Mouse (Mus musculus): ENCODE results near the gene Faf1. TPM values are rescaled to one million over a fixed set of nuclear protein-coding genes. Genes with fewer than 3 reads are reported as not detected.
"Not testable (repeated sequence)": the region's sequence is repeated elsewhere in the genome, so short reads cannot be mapped to it uniquely, and the experiment has no call there.

Gene Faf1
- polyA plus RNA-seq, 1 experiment from 2014 or later = 18.5 TPM

- no peaks in the 10 kb centered on the region for H3K36me3 ChIP-seq (ENCODE audit: control insufficient read depth, insufficient read depth)
- no peak overlapping the region for H3K4me2 ChIP-seq (ENCODE audit: low read depth, low read length)
- no peak overlapping the region for H3K4me3 ChIP-seq (ENCODE audit: low read length)
- H3K9me3 ChIP-seq (replicated peaks; ENCODE audit: control insufficient read depth, low read length) = no peaks in the 10 kb centered on the region
- H3K9ac ChIP-seq (ENCODE audit: low read length) = no peak overlapping the region
- H3K4me1 ChIP-seq (ENCODE audit: control insufficient read depth, insufficient read depth, low read length) = peaks cover 5% of the 10 kb centered on the region
- no peak overlapping the region for H3K27ac ChIP-seq (ENCODE audit: low read length)
- 77% methylated on average over 1 of the region's 1 CpGs for WGBS
- no peak for ATAC-seq (replicated peaks; ENCODE audit: extremely low read depth, insufficient read depth, low FRiP score)
- no peaks in the 10 kb centered on the region for H3K27me3 ChIP-seq (ENCODE audit: control insufficient read depth, insufficient read depth, low read length)
Observed at GRCm38 (mm10) chr4:109671941-109672340, 4.4 kb upstream of the Faf1 start.

GRCm38 (mm10) chr4:109674097-109674496 lies 2.3 kb upstream of the Faf1 start:
- ATAC-seq (replicated peaks; ENCODE audit: extremely low read depth, insufficient read depth, low FRiP score) = no peak
- H3K27ac ChIP-seq (ENCODE audit: low read length) = no peak overlapping the region
- 77% methylated on average over 2 of the region's 2 CpGs for WGBS
- no peak overlapping the region for H3K4me2 ChIP-seq (ENCODE audit: low read depth, low read length)
- no peaks in the 10 kb centered on the region for H3K36me3 ChIP-seq (ENCODE audit: control insufficient read depth, insufficient read depth)
- H3K27me3 ChIP-seq (ENCODE audit: control insufficient read depth, insufficient read depth, low read length) = no peaks in the 10 kb centered on the region
- H3K9ac ChIP-seq (ENCODE audit: low read length) = no peak overlapping the region
- no peak overlapping the region for H3K4me3 ChIP-seq (ENCODE audit: low read length)
- no peaks in the 10 kb centered on the region for H3K9me3 ChIP-seq (replicated peaks; ENCODE audit: control insufficient read depth, low read length)
- H3K4me1 ChIP-seq (ENCODE audit: control insufficient read depth, insufficient read depth, low read length) = 0 out of 2 replicates have a peak, but pooled peaks cover 3% of the 10 kb centered on the region

GRCm38 (mm10) chr4:109677221-109677620 lies 833 bp downstream of the Faf1 start:
- Histone ChIP-seq H3K27ac (ENCODE audit: low read length) (peak overlapping the region; percentile 99), H3K9me3 (replicated peaks; ENCODE audit: control insufficient read depth, low read length) (no peaks in the 10 kb centered on the region), H3K4me2 (ENCODE audit: low read depth, low read length) (peak overlapping the region; percentile 83), H3K36me3 (ENCODE audit: control insufficient read depth, insufficient read depth) (no peaks in the 10 kb centered on the region), H3K4me1 (ENCODE audit: control insufficient read depth, insufficient read depth, low read length) (0 out of 2 replicates have a peak, but pooled peaks cover 3% of the 10 kb centered on the region), H3K4me3 (ENCODE audit: low read length) (peak overlapping the region; percentile 93), H3K27me3 (ENCODE audit: control insufficient read depth, insufficient read depth, low read length) (no peaks in the 10 kb centered on the region), H3K9ac (ENCODE audit: low read length) (peak overlapping the region; percentile 85)
- no peak for ATAC-seq (replicated peaks; ENCODE audit: extremely low read depth, insufficient read depth, low FRiP score)
- WGBS = 0% methylated on average over 3 of the region's 3 CpGs

DNA sequence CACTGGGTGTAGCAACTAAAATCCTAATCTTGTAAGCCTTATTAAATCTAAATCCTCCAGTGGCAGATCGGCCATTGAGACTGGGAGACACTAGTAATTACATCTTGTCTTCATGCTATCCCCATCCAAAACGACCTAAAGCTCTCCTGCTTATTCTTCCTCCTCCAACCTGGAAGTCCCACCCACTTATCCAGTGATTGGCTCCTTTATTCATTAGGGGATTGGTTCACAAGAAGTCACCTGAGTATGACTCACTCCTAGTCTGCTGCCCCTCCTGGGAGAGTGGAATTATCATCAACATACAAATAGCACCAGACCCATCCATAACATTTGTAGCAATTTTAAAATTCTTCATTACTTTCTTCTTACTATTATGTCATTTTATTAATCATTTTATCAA lies 7.2 kb downstream of the Faf1 start:
- Histone ChIP-seq H3K27me3 (ENCODE audit: control insufficient read depth, insufficient read depth, low read length) (no peaks in the 10 kb centered on the region), H3K27ac (ENCODE audit: low read length) (no peak overlapping the region), H3K36me3 (ENCODE audit: control insufficient read depth, insufficient read depth) (0 out of 2 replicates have a peak, but pooled peaks cover 5% of the 10 kb centered on the region), H3K4me3 (ENCODE audit: low read length) (no peak overlapping the region), H3K9me3 (replicated peaks; ENCODE audit: control insufficient read depth, low read length) (no peaks in the 10 kb centered on the region), H3K4me1 (ENCODE audit: control insufficient read depth, insufficient read depth, low read length) (no peaks in the 10 kb centered on the region), H3K9ac (ENCODE audit: low read length) (no peak overlapping the region), H3K4me2 (ENCODE audit: low read depth, low read length) (no peak overlapping the region)
- 66% methylated on average over 2 of the region's 2 CpGs for WGBS
- ATAC-seq (replicated peaks; ENCODE audit: extremely low read depth, insufficient read depth, low FRiP score) = no peak

DNA sequence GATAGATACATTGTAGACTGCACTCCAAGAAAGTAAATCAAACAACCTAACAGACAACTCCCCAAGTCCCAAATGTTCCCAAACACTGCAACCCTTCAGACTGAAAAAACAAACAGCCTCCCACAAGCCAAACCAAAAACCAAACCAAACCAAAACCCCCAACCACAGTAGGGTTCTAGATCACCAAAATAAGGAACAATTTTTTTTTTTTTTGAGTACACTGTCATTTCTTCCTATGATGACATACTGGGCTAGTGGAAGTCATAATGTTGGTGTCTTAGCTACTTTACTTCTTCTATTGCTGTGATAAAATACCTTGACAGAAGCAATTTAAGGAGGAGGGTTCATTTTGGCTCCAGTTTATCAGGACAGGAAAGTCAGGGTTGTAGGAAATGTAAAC lies 16.3 kb downstream of the Faf1 start:
- no peak overlapping the region for H3K4me3 ChIP-seq (ENCODE audit: low read length)
- no peak for ATAC-seq (replicated peaks; ENCODE audit: extremely low read depth, insufficient read depth, low FRiP score)
- H3K36me3 ChIP-seq (ENCODE audit: control insufficient read depth, insufficient read depth) = peaks cover 10% of the 10 kb centered on the region
- no peak overlapping the region for H3K9ac ChIP-seq (ENCODE audit: low read length)
- no peaks in the 10 kb centered on the region for H3K27me3 ChIP-seq (ENCODE audit: control insufficient read depth, insufficient read depth, low read length)
- H3K27ac ChIP-seq (ENCODE audit: low read length) = no peak overlapping the region
- no peaks in the 10 kb centered on the region for H3K4me1 ChIP-seq (ENCODE audit: control insufficient read depth, insufficient read depth, low read length)
- peaks cover 10% of the 10 kb centered on the region for H3K9me3 ChIP-seq (replicated peaks; ENCODE audit: control insufficient read depth, low read length)
- H3K4me2 ChIP-seq (ENCODE audit: low read depth, low read length) = no peak overlapping the region

- not testable (repeated sequence) for H3K4me2 ChIP-seq (ENCODE audit: low read depth, low read length); H3K9ac ChIP-seq (ENCODE audit: low read length); H3K27ac ChIP-seq (ENCODE audit: low read length); H3K4me1 ChIP-seq (ENCODE audit: control insufficient read depth, insufficient read depth, low read length); H3K36me3 ChIP-seq (ENCODE audit: control insufficient read depth, insufficient read depth); H3K4me3 ChIP-seq (ENCODE audit: low read length); ATAC-seq (replicated peaks; ENCODE audit: extremely low read depth, insufficient read depth, low FRiP score); H3K27me3 ChIP-seq (ENCODE audit: control insufficient read depth, insufficient read depth, low read length); H3K9me3 ChIP-seq (replicated peaks; ENCODE audit: control insufficient read depth, low read length)
- 91% methylated on average over 3 of the region's 3 CpGs for WGBS
Observed at GRCm38 (mm10) chr4:109700727-109701126, 24.3 kb downstream of the Faf1 start.

DNA sequence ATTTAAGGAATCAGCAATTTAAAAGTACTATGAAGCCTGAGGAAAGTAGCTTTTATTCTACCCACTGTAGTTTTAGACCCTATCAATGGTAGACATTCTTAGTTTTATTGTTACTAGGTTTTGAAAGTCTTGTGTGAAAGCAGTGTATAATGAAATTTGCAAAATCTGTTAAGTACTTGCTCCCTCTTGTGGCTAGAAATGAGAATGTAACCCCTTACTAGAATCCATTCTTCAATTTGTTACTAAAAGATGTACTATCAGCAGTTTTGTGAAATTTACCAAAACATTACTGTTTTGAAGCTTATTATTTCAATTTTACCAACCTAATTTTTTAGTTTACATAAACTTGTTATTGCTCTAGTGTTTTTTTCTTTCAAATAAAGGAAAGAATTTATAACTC lies 27.2 kb downstream of the Faf1 start:
- H3K9me3 ChIP-seq (replicated peaks; ENCODE audit: control insufficient read depth, low read length) = no peaks in the 10 kb centered on the region
- H3K9ac ChIP-seq (ENCODE audit: low read length) = no peak overlapping the region
- H3K4me3 ChIP-seq (ENCODE audit: low read length) = no peak overlapping the region
- H3K27ac ChIP-seq (ENCODE audit: low read length) = no peak overlapping the region
- H3K36me3 ChIP-seq (ENCODE audit: control insufficient read depth, insufficient read depth) = no peaks in the 10 kb centered on the region
- H3K4me2 ChIP-seq (ENCODE audit: low read depth, low read length) = no peak overlapping the region
- peaks cover 4% of the 10 kb centered on the region; the same call in 1 of the 2 replicates for H3K4me1 ChIP-seq (ENCODE audit: control insufficient read depth, insufficient read depth, low read length)
- no peaks in the 10 kb centered on the region for H3K27me3 ChIP-seq (ENCODE audit: control insufficient read depth, insufficient read depth, low read length)
- no peak for ATAC-seq (replicated peaks; ENCODE audit: extremely low read depth, insufficient read depth, low FRiP score)

GRCm38 (mm10) chr4:109705349-109705748 lies 29.0 kb downstream of the Faf1 start:
- no peaks in the 10 kb centered on the region for H3K27me3 ChIP-seq (ENCODE audit: control insufficient read depth, insufficient read depth, low read length)
- no peak overlapping the region for H3K9ac ChIP-seq (ENCODE audit: low read length)
- 83% methylated on average over 2 of the region's 2 CpGs for WGBS
- H3K9me3 ChIP-seq (replicated peaks; ENCODE audit: control insufficient read depth, low read length) = no peaks in the 10 kb centered on the region
- H3K4me1 ChIP-seq (ENCODE audit: control insufficient read depth, insufficient read depth, low read length) = peaks cover 4% of the 10 kb centered on the region; the same call in 1 of the 2 replicates
- ATAC-seq (replicated peaks; ENCODE audit: extremely low read depth, insufficient read depth, low FRiP score) = no peak
- H3K4me3 ChIP-seq (ENCODE audit: low read length) = no peak overlapping the region
- H3K4me2 ChIP-seq (ENCODE audit: low read depth, low read length) = no peak overlapping the region
- no peak overlapping the region for H3K27ac ChIP-seq (ENCODE audit: low read length)
- no peaks in the 10 kb centered on the region for H3K36me3 ChIP-seq (ENCODE audit: control insufficient read depth, insufficient read depth)

DNA sequence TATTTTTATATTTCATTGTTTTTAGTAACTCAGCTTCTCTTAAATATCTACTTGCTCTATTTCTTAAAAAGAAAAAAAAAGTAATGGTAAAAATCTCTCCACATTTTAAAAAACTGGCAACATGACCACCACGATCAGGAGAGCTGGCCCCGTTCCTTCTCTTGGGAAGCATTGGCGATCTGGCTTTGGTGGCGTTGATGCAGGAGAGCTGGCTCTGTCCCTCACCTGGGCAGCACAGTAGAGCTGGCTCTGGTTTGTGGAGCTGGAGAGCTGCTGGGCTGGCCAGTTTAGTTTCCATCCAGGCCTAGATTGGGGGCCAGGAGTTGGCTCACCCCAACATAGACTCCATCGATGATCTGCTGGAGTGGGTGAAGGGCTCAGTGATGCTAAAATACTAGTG lies 42.9 kb downstream of the Faf1 start:
- Histone ChIP-seq H3K27ac (ENCODE audit: low read length) (no peak overlapping the region), H3K36me3 (ENCODE audit: control insufficient read depth, insufficient read depth) (0 out of 2 replicates have a peak, but pooled peaks cover 3% of the 10 kb centered on the region), H3K9ac (ENCODE audit: low read length) (no peak overlapping the region), H3K4me2 (ENCODE audit: low read depth, low read length) (no peak overlapping the region), H3K9me3 (replicated peaks; ENCODE audit: control insufficient read depth, low read length) (no peaks in the 10 kb centered on the region), H3K4me3 (ENCODE audit: low read length) (no peak overlapping the region), H3K27me3 (ENCODE audit: control insufficient read depth, insufficient read depth, low read length) (no peaks in the 10 kb centered on the region), H3K4me1 (ENCODE audit: control insufficient read depth, insufficient read depth, low read length) (no peaks in the 10 kb centered on the region; the same call in 1 of the 2 replicates)
- WGBS = 93% methylated on average over 5 of the region's 5 CpGs
- no peak for ATAC-seq (replicated peaks; ENCODE audit: extremely low read depth, insufficient read depth, low FRiP score)

- no peak overlapping the region for H3K9ac ChIP-seq (ENCODE audit: low read length)
- H3K9me3 ChIP-seq (replicated peaks; ENCODE audit: control insufficient read depth, low read length) = no peaks in the 10 kb centered on the region
- WGBS = 10% methylated on average over 2 of the region's 2 CpGs
- H3K36me3 ChIP-seq (ENCODE audit: control insufficient read depth, insufficient read depth) = no peaks in the 10 kb centered on the region
- H3K4me3 ChIP-seq (ENCODE audit: low read length) = no peak overlapping the region
- no peak for ATAC-seq (replicated peaks; ENCODE audit: extremely low read depth, insufficient read depth, low FRiP score)
- no peak overlapping the region for H3K4me2 ChIP-seq (ENCODE audit: low read depth, low read length)
- no peaks in the 10 kb centered on the region for H3K4me1 ChIP-seq (ENCODE audit: control insufficient read depth, insufficient read depth, low read length)
- H3K27me3 ChIP-seq (ENCODE audit: control insufficient read depth, insufficient read depth, low read length) = no peaks in the 10 kb centered on the region
- H3K27ac ChIP-seq (ENCODE audit: low read length) = no peak overlapping the region
Observed at GRCm38 (mm10) chr4:109729281-109729680, 52.9 kb downstream of the Faf1 start.
